Mouse (Mus musculus) subcutaneous adipose tissue, adult 2 months (tissue): ENCODE data around the gene 4930590J08Rik. TPM values are rescaled to one million over a fixed set of nuclear protein-coding genes. Genes with fewer than 3 reads are reported as not detected.

Source experiments
- polyA plus RNA-seq: library from polyadenylated mRNA; depleted of rRNA; stranded (reverse); fragments of >200 nt; gene quantifications from 2 replicates; pipeline ENCODE4 v1.2.3, GENCODE M21; 2012; ENCODE audit warnings: low replicate concordance; rRNA removed

Gene 4930590J08Rik
- 0.46 and 0.59 TPM in 2 replicates for polyA plus RNA-seq

GRCm38 (mm10) chr6:91902509-91902908 is at the start of gene 4930590J08Rik:
4930590J08Rik (plus strand) TSS chr6:91902809.

GRCm38 (mm10) chr6:91877885-91878651 is 24.5 kb upstream of the 4930590J08Rik start, which contains the start of gene Ccdc174:
Ccdc174 (plus strand) TSS chr6:91878053.

GRCm38 (mm10) chr6:91978371-91979300 is 76.0 kb downstream of the 4930590J08Rik start, which contains the start of gene Fgd5:
Fgd5 (plus strand) TSS chr6:91978878.

Other genes starting within 250 kb of the 4930590J08Rik start
- gene Slc6a6, start 218.8 kb upstream of the 4930590J08Rik start, polyA plus RNA-seq, result 62.0 and 135 TPM in 2 replicates
- gene Grip2, start 75.6 kb upstream of the 4930590J08Rik start, polyA plus RNA-seq, result 3.0 and 4.0 TPM in 2 replicates
- 5.2 and 6.0 TPM in 2 replicates for gene Ccdc174, start 24.8 kb upstream of the 4930590J08Rik start, polyA plus RNA-seq
- 13.9 and 29.2 TPM in 2 replicates for gene Fgd5, start 76.1 kb downstream of the 4930590J08Rik start, polyA plus RNA-seq
- 13.3 and 26.9 TPM in 2 replicates for gene Nr2c2, start 188.6 kb downstream of the 4930590J08Rik start, polyA plus RNA-seq